Mouse (Mus musculus): Measurements from ENCODE around the gene Cep350. TPM values are rescaled to one million over a fixed set of nuclear protein-coding genes. Genes with fewer than 3 reads are reported as not detected.

Gene Cep350
- total RNA-seq (2021), result 10 to 100 TPM; 42.8 to 52.9 TPM

DNA sequence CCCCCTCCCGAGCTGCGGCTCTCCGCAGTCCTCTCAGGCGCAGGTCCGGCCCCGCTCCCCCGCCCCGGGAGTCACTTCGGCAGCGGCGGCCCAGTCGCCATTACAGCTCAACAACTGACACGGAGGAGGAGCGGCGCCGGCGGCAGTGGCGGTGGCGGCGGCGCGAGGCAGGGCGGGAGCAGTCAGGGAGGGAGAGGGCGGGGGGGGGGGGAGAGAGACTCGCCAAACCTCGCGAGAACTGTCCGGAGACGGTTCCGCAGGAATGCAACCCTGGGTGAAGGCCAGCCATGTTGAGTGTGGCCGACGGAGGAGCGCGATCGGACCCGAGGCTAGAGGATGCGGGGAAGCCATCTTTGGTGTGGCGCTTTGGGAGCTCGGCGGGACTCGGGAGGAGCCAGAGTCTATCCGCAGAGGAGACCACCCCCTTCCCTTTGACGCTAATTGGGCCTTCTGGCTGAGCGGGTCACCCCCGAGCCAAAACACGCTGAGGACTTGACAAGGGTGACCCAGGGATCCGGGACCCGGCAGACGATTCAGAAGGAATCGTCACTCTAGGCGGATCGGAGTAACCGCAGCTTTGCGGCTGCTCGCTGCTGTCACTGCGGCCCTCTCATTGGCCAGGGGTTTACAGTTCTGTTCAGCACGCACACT is at the start of gene Cep350:
Gene Cep350, minus strand, starts transcription at position 188 of the 651 bp plus-strand sequence.
- DNase-seq (ENCODE audit: low spot score in 2 of 2), result peak; percentile 97
- intact Hi-C loops (cut with DNase I), result loop anchor here (1.0 to 5.0 kb wide), 2 partner anchors 63 to 704 kb away; partner anchors contain the start of gene Tor1aip1

DNA sequence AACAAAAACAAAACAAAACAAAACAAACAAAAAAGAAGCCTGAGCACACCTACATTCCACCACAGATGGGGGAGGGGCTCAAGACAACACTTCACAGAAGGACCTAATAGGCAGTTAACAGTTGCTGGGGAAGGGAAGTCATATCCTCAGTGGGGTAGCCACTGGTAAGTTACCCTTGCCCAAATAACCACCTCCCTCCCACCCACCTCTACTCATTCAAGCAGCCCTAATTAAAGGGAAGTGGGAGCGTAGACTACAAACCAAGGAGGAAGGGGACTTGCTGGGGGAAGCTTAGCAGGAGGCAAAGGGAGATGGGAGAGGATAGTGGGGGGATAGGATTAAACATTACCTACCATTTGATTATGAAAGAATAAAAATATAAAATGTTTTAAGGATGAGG is 47.3 kb upstream of the Cep350 start:
- intact Hi-C loops (cut with DNase I), result no loop called here
- DNase-seq (ENCODE audit: low spot score in 2 of 2), result no peak

- intact Hi-C loops (cut with DNase I), result loop anchor here (10.0 kb wide), 1 partner anchor 85 kb away; no protein-coding TSS in a partner anchor
- DNase-seq (ENCODE audit: low spot score in 2 of 2), result no peak
Measured at GRCm38 (mm10) chr1:156019800-156020199, 46.7 kb upstream of the Cep350 start.

DNA sequence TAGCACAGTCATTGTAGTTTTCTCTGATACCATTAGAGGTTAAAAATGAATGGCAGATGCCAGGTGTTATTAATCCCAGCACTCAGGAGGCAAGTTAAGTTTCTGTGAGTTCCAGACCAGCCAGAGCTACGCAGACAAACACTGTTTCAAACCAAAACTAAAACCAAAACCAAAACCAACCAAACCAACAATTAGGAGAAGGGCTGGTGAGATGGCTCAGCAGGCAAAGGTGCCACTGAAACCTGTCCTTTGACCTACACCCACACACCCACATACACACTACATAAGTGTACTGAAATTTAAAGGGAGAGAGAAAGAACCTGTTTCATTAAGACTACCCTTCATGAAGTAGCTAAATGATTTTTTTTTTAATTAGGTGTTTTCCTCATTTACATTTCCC is 35.9 kb upstream of the Cep350 start:
- intact Hi-C loops (cut with DNase I), result no loop called here

GRCm38 (mm10) chr1:156005906-156006305 is 32.9 kb upstream of the Cep350 start:
- intact Hi-C loops (cut with DNase I), result no loop called here

More for the DNA sequence above, 35.9 kb upstream of the Cep350 start:
- no peak for DNase-seq (ENCODE audit: low spot score in 2 of 2)

GRCm38 (mm10) chr1:156003201-156003935 is 30.3 kb upstream of the Cep350 start:
- DNase-seq (ENCODE audit: low spot score in 2 of 2), result no peak
- intact Hi-C loops (cut with DNase I), result no loop called here

More at GRCm38 (mm10) chr1:156005906-156006305, 32.9 kb upstream of the Cep350 start:
- DNase-seq (ENCODE audit: low spot score in 2 of 2), result no peak

DNA sequence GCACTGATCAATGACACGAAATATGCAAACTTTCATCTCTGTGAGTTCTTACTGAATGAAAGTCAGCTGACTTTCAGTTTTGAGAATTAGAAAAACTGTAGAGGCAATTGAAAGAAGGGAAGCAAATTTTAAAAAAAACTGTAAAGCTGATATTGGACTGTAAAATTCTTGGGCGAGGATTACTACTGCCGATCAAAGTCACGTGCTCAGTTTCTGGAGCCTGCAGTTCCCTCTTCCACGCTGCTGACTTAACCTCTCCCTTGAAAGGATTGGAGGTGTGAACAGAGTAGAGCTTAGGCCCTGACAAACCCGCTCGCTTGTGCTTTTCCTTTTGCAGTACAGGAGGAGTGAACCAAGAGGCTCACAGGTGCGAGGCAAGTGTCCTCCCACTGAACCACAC is 29.3 kb upstream of the Cep350 start:
- DNase-seq (ENCODE audit: low spot score in 2 of 2), result no peak
- intact Hi-C loops (cut with DNase I), result no loop called here

DNA sequence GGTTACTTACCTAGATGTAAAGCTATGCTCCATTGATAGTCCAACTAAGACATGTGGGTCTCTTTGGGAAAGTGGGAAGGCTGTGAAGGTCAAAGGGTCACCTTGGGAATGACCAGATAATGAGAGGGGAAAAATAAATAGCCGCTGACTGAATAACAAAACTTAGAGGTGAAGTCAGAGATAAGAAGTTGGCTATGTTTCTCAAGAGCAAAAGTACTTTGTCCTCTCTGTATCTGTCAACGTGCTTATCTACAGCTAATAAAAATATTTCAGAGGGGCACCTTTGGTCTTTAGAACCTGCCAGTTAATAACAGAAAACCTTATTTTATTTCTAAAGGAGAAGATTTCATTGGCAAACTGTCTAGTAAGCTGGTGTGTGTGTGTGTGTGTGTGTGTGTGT is 22.6 kb upstream of the Cep350 start:
- intact Hi-C loops (cut with DNase I), result no loop called here
- no peak for DNase-seq (ENCODE audit: low spot score in 2 of 2)

DNA sequence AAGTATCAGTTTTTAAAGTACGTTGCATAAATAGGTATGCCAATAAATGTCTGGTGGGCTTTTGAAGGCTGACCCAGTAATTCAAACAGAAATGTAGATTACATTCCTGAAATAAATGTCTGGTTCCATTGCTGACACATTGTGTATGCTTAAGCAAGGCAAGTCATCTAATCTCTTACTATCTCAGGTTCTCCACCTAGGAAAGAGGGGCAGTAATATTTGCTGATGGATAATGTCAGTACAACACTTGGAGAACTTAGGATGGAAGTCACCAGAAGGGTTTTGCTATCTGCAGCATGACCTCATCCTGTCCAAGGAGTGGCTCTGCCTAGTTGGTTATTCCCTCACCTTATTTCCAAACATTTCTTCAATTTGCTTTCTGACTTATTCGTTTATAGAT is 21.5 kb upstream of the Cep350 start:
- intact Hi-C loops (cut with DNase I), result no loop called here
- no peak for DNase-seq (ENCODE audit: low spot score in 2 of 2)

DNA sequence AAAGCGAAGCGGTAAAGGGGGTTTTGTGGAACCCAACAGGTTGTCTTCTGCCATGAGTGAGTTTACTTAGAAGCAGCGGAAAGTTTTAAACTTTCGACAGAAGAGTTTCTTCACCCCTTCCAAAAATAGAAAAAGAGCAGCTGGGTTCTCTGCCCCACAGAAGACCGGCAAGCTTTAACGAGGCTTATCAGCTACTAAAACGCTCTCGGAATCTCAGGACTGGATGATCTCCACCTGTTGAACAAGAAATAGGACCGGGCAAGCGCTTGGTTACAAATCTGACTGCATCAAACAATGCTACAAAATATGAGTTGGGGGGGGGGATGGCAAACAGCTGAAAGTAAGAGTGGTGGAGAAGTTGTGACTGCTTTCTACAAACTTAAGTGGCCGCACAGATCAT is 17.3 kb upstream of the Cep350 start:
- intact Hi-C loops (cut with DNase I), result no loop called here
- DNase-seq (ENCODE audit: low spot score in 2 of 2), result no peak

DNA sequence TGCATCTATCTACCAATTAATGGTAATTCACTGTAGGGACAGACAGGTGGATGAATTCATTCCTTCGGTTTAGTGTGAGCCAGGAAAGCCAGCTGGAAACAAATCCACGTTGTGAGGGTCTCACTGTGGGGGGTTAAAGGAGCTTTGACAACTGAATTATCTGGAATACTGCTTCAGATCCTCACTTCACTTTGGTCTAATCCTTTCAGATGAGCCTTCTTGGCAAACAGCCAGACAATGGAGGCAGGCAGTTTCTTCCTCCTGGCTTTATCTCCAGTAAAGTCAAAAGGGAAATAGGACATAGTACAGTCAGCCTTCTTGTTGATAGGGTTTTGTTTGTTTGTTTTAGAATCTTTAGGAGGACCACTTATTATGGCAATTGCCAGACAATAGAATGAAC is 16.3 kb upstream of the Cep350 start:
- intact Hi-C loops (cut with DNase I), result no loop called here

GRCm38 (mm10) chr1:155987625-155988024 is 14.6 kb upstream of the Cep350 start:
- no peak for DNase-seq (ENCODE audit: low spot score in 2 of 2)

More for the DNA sequence above, 16.3 kb upstream of the Cep350 start:
- DNase-seq (ENCODE audit: low spot score in 2 of 2), result no peak

DNA sequence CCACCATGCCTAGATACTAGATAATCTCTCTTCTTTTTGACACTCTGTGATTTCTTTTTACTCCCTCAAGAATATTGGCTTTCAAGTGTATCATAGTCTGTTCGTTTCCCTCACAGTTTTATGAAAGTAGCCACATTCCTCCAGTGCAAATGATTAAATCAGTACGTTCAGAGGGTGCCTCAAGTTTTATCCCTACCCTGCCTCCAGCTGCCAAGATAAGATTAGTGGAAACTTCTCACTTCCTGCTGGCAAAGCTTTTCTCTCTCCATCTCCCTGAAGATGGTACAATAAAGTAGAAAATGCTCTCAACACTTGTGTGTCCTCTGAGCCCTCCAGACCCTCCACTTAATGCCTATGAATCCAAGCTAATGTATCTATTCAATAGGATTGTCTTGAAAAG is 1.9 kb upstream of the Cep350 start:
- intact Hi-C loops (cut with DNase I), result loop anchor here (5.0 kb wide), 1 partner anchor 702 kb away; no protein-coding TSS in a partner anchor

More at GRCm38 (mm10) chr1:155987625-155988024, 14.6 kb upstream of the Cep350 start:
- intact Hi-C loops (cut with DNase I), result no loop called here

DNA sequence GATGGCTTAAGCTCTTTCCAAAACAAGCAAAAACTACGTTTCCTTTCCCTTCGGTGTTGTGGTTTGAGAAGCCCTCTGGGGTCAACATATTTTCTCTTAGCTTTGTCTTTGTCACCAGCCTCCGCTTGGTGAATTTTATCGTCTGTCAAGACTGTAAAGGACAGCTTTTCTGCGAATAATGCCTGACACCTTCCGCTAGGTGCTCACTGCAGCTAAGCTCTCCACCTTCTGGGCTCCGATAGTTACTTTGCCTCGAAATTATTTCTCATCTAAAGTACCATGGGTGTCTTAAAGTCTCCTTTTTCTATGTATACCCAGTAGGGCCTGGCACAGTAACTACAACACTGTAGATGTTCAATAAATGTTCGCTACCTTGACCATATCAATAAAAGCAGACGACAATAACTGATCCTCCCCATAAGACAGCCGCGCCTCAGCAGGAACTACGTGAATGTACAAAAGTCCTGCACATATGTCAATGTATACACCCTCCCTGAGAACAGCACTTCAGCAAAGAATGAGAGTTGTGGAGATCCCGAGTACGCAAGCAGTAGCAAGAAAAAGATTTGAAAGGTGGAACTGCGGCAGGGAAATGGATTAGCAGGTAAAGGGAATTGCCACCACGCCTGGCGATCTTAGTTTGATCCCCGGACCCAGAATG is 794 bp upstream of the Cep350 start:
- intact Hi-C loops (cut with DNase I), result loop anchor here (1.0 to 5.0 kb wide), 2 partner anchors 62 to 703 kb away; partner anchors contain the start of gene Tor1aip1
- peak in 1 of 2 experiments; percentile 19 for DNase-seq (ENCODE audit: low spot score in 2 of 2)

More for the DNA sequence above, 1.9 kb upstream of the Cep350 start:
- no peak for DNase-seq (ENCODE audit: low spot score in 2 of 2)

- intact Hi-C loops (cut with DNase I), result loop anchor here (1.0 to 5.0 kb wide), 2 partner anchors 64 to 705 kb away; partner anchors contain the start of gene Tor1aip1
- DNase-seq (ENCODE audit: low spot score in 2 of 2), result no peak
Measured at GRCm38 (mm10) chr1:155972146-155973067, 648 bp downstream of the Cep350 start.

GRCm38 (mm10) chr1:155949170-155949569 is 23.9 kb downstream of the Cep350 start:
- intact Hi-C loops (cut with DNase I), result no loop called here
- no peak for DNase-seq (ENCODE audit: low spot score in 2 of 2)

DNA sequence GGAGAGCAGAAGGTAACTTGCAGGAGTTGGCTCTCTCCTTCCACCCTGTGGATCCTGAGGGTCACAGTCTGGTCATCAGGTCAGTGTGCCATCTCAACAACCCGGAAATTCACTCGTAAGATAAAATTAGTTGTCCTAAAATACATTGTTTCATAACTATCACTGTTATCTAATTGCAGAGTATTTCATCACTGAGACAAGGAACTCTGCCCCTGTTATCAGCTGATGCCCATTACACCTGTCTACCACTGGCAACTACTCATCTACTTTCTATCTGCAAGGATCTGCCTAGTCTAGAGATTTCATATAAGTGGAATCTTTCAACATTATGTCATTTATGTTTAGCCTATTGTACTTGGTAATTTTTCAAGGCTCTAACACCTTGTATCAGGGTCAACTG is 28.7 kb downstream of the Cep350 start:
- DNase-seq (ENCODE audit: low spot score in 2 of 2), result no peak
- intact Hi-C loops (cut with DNase I), result no loop called here

GRCm38 (mm10) chr1:155937416-155937815 is 35.6 kb downstream of the Cep350 start:
- DNase-seq (ENCODE audit: low spot score in 2 of 2), result no peak

DNA sequence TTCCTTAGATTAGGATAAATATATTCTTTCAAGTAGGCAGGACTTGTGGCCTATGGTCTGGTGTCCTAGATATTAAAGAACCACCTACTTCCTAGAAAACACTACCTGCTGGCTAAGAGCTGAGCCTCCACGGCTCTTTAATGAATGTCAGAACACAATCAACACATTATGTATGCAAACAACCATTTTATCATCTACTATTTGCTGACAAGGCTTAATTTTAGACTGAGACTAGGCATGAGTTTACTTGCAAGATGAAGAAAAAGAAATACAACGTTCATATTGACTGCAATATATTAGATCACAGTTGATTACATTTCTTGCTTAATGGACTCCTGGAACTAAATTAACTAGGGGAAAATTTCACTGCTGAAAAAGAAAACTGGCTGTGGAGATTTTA is 38.4 kb downstream of the Cep350 start:
- DNase-seq (ENCODE audit: low spot score in 2 of 2), result no peak
- intact Hi-C loops (cut with DNase I), result loop anchor here (10.0 kb wide), 1 partner anchor 80 kb away; no protein-coding TSS in a partner anchor

More at GRCm38 (mm10) chr1:155937416-155937815, 35.6 kb downstream of the Cep350 start:
- intact Hi-C loops (cut with DNase I), result loop anchor here (10.0 kb wide), 1 partner anchor 77 kb away; no protein-coding TSS in a partner anchor

All from left cerebral cortex, postnatal 36 days (tissue).